Mouse (Mus musculus): ENCODE data around the gene Ugcg. TPM values are rescaled to one million over a fixed set of nuclear protein-coding genes. Genes with fewer than 3 reads are reported as not detected.

The Ugcg gene
- polyA plus RNA-seq, 1 experiment from 2014 or later: 13.3 TPM

DNA sequence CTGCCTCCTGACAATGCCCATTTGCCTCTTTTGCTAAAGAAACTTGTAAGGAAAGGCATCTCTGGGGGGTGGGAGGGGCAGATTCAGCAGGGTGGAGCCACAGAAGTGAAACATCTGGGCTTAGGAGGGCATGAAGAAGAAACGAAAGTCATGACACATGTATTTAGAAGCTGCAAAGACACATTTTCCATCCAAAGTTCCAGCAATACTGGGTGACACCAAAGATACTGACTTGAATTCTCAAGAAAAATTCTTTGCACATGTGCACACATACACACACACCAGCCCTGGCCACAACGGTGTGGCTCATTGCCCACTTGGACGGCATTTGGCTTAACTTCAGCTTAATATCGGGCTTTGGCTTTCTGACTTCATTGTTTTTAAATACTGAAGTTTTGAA lies 35.8 kb downstream of the Ugcg start:
- no peaks in the 10 kb centered on the region for H3K4me1 ChIP-seq (ENCODE audit: control insufficient read depth, insufficient read depth, low read length)
- no peak for DNase-seq (ENCODE audit: low spot score)
- peaks cover 3% of the 10 kb centered on the region; the same call in 1 of the 2 replicates for H3K9me3 ChIP-seq (ENCODE audit: control insufficient read depth, low read length)
- peaks cover 25% of the 10 kb centered on the region for H3K36me3 ChIP-seq (ENCODE audit: control insufficient read depth, insufficient read depth, low read length)
- WGBS: 79% methylated on average over 4 of the region's 4 CpGs
- no peak overlapping the region for H3K9ac ChIP-seq (ENCODE audit: low read depth, low read length)
- H3K4me2 ChIP-seq (ENCODE audit: low read depth, low read length): no peak overlapping the region
- no peak for ATAC-seq (ENCODE audit: low read depth)
- no peak overlapping the region for H3K27ac ChIP-seq (replicated peaks; ENCODE audit: low read depth, low read length)
- no peaks in the 10 kb centered on the region for H3K27me3 ChIP-seq (replicated peaks; ENCODE audit: control insufficient read depth, insufficient read depth, low read length)
- no peak overlapping the region for H3K4me3 ChIP-seq (ENCODE audit: low read depth, low read length)

GRCm38 (mm10) chr4:59227047-59227446 lies 38.0 kb downstream of the Ugcg start:
- ATAC-seq (ENCODE audit: low read depth): no peak
- H3K27ac ChIP-seq (replicated peaks; ENCODE audit: low read depth, low read length): no peak overlapping the region
- no peaks in the 10 kb centered on the region for H3K27me3 ChIP-seq (replicated peaks; ENCODE audit: control insufficient read depth, insufficient read depth, low read length)
- DNase-seq (ENCODE audit: low spot score): no peak
- H3K9me3 ChIP-seq (ENCODE audit: control insufficient read depth, low read length): peaks cover 3% of the 10 kb centered on the region; the same call in 1 of the 2 replicates
- H3K4me2 ChIP-seq (ENCODE audit: low read depth, low read length): no peak overlapping the region
- H3K4me3 ChIP-seq (ENCODE audit: low read depth, low read length): no peak overlapping the region
- WGBS: 92% methylated on average over 9 of the region's 9 CpGs
- no peak overlapping the region for H3K9ac ChIP-seq (ENCODE audit: low read depth, low read length)
- peaks cover 20% of the 10 kb centered on the region for H3K36me3 ChIP-seq (ENCODE audit: control insufficient read depth, insufficient read depth, low read length)
- H3K4me1 ChIP-seq (ENCODE audit: control insufficient read depth, insufficient read depth, low read length): peaks cover 4% of the 10 kb centered on the region; the same call in 1 of the 2 replicates

- DNase-seq (ENCODE audit: low spot score): no peak
- no peak overlapping the region for H3K9ac ChIP-seq (ENCODE audit: low read depth, low read length)
- no peak overlapping the region for H3K27ac ChIP-seq (replicated peaks; ENCODE audit: low read depth, low read length)
- peaks cover 3% of the 10 kb centered on the region; the same call in 1 of the 2 replicates for H3K9me3 ChIP-seq (ENCODE audit: control insufficient read depth, low read length)
- H3K4me2 ChIP-seq (ENCODE audit: low read depth, low read length): no peak overlapping the region
- peaks cover 4% of the 10 kb centered on the region; the same call in 1 of the 2 replicates for H3K4me1 ChIP-seq (ENCODE audit: control insufficient read depth, insufficient read depth, low read length)
- no peak for ATAC-seq (ENCODE audit: low read depth)
- no peak overlapping the region for H3K4me3 ChIP-seq (ENCODE audit: low read depth, low read length)
- H3K36me3 ChIP-seq (ENCODE audit: control insufficient read depth, insufficient read depth, low read length): peaks cover 6% of the 10 kb centered on the region; the same call in 1 of the 2 replicates
- H3K27me3 ChIP-seq (replicated peaks; ENCODE audit: control insufficient read depth, insufficient read depth, low read length): no peaks in the 10 kb centered on the region
Observed at GRCm38 (mm10) chr4:59228951-59229350, 39.9 kb downstream of the Ugcg start.

DNA sequence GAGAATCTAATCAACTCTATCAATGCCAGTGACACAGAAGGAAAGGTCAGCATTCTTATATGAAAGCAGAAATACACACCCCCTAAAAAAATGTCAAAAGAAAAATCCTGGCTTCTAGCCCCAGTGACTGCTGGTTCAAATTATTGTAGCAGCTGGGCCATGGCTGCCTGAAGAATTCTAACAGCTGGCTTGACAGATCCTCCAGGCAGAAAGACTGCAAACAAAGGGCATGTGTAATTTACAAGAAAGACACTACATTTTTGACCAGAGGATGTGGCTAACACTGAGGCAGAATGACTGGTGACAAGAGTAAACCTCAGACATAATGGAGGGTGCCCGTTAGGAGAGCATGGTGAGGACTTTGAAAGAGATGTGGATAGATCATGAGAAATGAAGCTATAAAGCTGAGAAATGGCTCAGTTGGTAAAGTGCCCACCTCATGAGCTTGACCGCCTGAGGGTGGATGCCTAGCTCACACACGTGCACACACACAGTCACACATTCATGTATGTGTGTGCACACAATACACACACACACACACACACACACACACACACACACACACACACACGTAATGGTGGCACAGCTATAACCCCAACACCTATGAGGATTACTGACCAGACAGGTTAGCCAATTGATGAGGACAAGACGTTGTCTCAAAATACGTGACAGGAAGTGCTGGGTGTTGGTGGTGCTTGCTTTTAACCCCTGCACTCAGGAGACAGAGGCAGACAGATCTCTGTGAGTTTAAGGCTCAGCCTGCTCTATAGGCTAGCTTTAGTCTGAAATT lies 42.4 kb downstream of the Ugcg start:
- Histone ChIP-seq H3K36me3 (ENCODE audit: control insufficient read depth, insufficient read depth, low read length) (no peaks in the 10 kb centered on the region), H3K27ac (replicated peaks; ENCODE audit: low read depth, low read length) (peak overlapping the region; percentile 63), H3K9ac (ENCODE audit: low read depth, low read length) (no peak overlapping the region), H3K4me3 (ENCODE audit: low read depth, low read length) (no peak overlapping the region), H3K9me3 (ENCODE audit: control insufficient read depth, low read length) (no peaks in the 10 kb centered on the region), H3K27me3 (replicated peaks; ENCODE audit: control insufficient read depth, insufficient read depth, low read length) (no peaks in the 10 kb centered on the region), H3K4me1 (ENCODE audit: control insufficient read depth, insufficient read depth, low read length) (peaks cover 4% of the 10 kb centered on the region; the same call in 1 of the 2 replicates), H3K4me2 (ENCODE audit: low read depth, low read length) (no peak overlapping the region)
- DNase-seq (ENCODE audit: low spot score): peak; percentile 84
- 70% methylated on average over 6 of the region's 6 CpGs for WGBS
- 0 out of 2 replicates have a peak, but pooled peaks have one; percentile 26 for ATAC-seq (ENCODE audit: low read depth)

DNA sequence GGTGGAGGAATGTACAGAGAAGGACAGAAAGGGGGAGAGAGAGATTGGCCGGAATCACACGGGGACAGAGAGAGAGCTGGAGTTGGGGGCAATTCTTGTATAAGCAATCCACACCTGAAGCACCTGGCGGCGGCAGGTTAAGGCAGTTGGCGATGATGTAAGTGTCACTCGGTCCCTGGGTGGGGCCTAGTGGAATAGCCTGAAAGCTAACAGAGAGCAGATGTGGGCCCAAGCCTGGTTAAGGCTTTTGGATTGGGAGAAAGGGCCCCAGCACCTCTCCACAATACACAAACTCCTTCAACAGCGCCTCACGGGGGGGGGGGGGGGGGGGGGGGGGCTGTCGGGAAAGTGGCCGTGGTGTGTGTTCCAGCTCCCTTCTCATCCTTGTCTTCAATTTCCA lies 45.0 kb downstream of the Ugcg start:
- DNase-seq (ENCODE audit: low spot score) (no peak), ATAC-seq (ENCODE audit: low read depth) (no peak)
- Histone ChIP-seq H3K27ac (replicated peaks; ENCODE audit: low read depth, low read length) (no peak overlapping the region), H3K4me1 (ENCODE audit: control insufficient read depth, insufficient read depth, low read length) (peaks cover 4% of the 10 kb centered on the region; the same call in 1 of the 2 replicates), H3K27me3 (replicated peaks; ENCODE audit: control insufficient read depth, insufficient read depth, low read length) (no peaks in the 10 kb centered on the region), H3K4me3 (ENCODE audit: low read depth, low read length) (no peak overlapping the region), H3K36me3 (ENCODE audit: control insufficient read depth, insufficient read depth, low read length) (no peaks in the 10 kb centered on the region), H3K9me3 (ENCODE audit: control insufficient read depth, low read length) (no peaks in the 10 kb centered on the region), H3K4me2 (ENCODE audit: low read depth, low read length) (no peak overlapping the region), H3K9ac (ENCODE audit: low read depth, low read length) (no peak overlapping the region)
- 100% methylated on average over 6 of the region's 10 CpGs for WGBS

GRCm38 (mm10) chr4:59234451-59235216 lies 45.6 kb downstream of the Ugcg start:
- Histone ChIP-seq H3K4me2 (ENCODE audit: low read depth, low read length) (no peak overlapping the region), H3K36me3 (ENCODE audit: control insufficient read depth, insufficient read depth, low read length) (no peaks in the 10 kb centered on the region), H3K27me3 (replicated peaks; ENCODE audit: control insufficient read depth, insufficient read depth, low read length) (no peaks in the 10 kb centered on the region), H3K9ac (ENCODE audit: low read depth, low read length) (no peak overlapping the region), H3K27ac (replicated peaks; ENCODE audit: low read depth, low read length) (no peak overlapping the region), H3K4me1 (ENCODE audit: control insufficient read depth, insufficient read depth, low read length) (peaks cover 4% of the 10 kb centered on the region; the same call in 1 of the 2 replicates), H3K9me3 (ENCODE audit: control insufficient read depth, low read length) (no peaks in the 10 kb centered on the region), H3K4me3 (ENCODE audit: low read depth, low read length) (no peak overlapping the region)
- ATAC-seq (ENCODE audit: low read depth) (no peak), DNase-seq (ENCODE audit: low spot score) (no peak)
- 87% methylated on average over 23 of the region's 23 CpGs for WGBS

DNA sequence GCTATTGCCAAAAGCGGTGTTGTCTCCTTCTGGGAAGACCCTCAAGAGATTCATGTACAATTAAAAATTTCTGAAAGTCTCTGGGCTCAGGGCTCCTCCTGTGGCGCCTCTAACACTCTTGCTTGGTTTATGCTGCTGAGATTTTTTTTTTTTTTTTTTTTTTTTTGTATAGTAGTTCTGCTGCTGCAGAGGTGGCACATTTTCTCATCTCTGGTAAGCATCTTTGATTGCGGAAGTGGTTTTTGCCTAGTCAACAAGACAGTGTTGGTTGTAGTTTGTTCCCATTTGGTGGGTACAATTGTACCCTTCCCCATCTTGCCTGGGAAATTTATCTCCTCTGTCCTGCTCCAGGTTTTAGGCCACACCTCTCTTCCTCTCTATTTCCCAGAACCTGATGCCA lies 47.3 kb downstream of the Ugcg start:
- no peaks in the 10 kb centered on the region for H3K9me3 ChIP-seq (ENCODE audit: control insufficient read depth, low read length)
- H3K9ac ChIP-seq (ENCODE audit: low read depth, low read length): no peak overlapping the region
- WGBS: 96% methylated on average over 3 of the region's 3 CpGs
- no peak overlapping the region for H3K27ac ChIP-seq (replicated peaks; ENCODE audit: low read depth, low read length)
- DNase-seq (ENCODE audit: low spot score): no peak
- peaks cover 2% of the 10 kb centered on the region; the same call in 1 of the 2 replicates for H3K4me1 ChIP-seq (ENCODE audit: control insufficient read depth, insufficient read depth, low read length)
- no peak overlapping the region for H3K4me3 ChIP-seq (ENCODE audit: low read depth, low read length)
- H3K36me3 ChIP-seq (ENCODE audit: control insufficient read depth, insufficient read depth, low read length): no peaks in the 10 kb centered on the region
- no peak overlapping the region for H3K4me2 ChIP-seq (ENCODE audit: low read depth, low read length)
- H3K27me3 ChIP-seq (replicated peaks; ENCODE audit: control insufficient read depth, insufficient read depth, low read length): no peaks in the 10 kb centered on the region
- no peak for ATAC-seq (ENCODE audit: low read depth)

GRCm38 (mm10) chr4:59238641-59239311 lies 49.7 kb downstream of the Ugcg start:
- Histone ChIP-seq H3K9ac (ENCODE audit: low read depth, low read length) (no peak overlapping the region), H3K9me3 (ENCODE audit: control insufficient read depth, low read length) (no peaks in the 10 kb centered on the region), H3K36me3 (ENCODE audit: control insufficient read depth, insufficient read depth, low read length) (no peaks in the 10 kb centered on the region), H3K4me2 (ENCODE audit: low read depth, low read length) (no peak overlapping the region), H3K4me1 (ENCODE audit: control insufficient read depth, insufficient read depth, low read length) (no peaks in the 10 kb centered on the region), H3K27ac (replicated peaks; ENCODE audit: low read depth, low read length) (no peak overlapping the region), H3K27me3 (replicated peaks; ENCODE audit: control insufficient read depth, insufficient read depth, low read length) (no peaks in the 10 kb centered on the region), H3K4me3 (ENCODE audit: low read depth, low read length) (no peak overlapping the region)
- DNase-seq (ENCODE audit: low spot score) (no peak), ATAC-seq (ENCODE audit: low read depth) (no peak)
- WGBS: 72% methylated on average over 9 of the region's 9 CpGs

Data from embryonic facial prominence, embryonic 14.5 days (tissue).